17 mouse cellular contexts compared by ENCODE assay signal in the genomic region with DNA sequence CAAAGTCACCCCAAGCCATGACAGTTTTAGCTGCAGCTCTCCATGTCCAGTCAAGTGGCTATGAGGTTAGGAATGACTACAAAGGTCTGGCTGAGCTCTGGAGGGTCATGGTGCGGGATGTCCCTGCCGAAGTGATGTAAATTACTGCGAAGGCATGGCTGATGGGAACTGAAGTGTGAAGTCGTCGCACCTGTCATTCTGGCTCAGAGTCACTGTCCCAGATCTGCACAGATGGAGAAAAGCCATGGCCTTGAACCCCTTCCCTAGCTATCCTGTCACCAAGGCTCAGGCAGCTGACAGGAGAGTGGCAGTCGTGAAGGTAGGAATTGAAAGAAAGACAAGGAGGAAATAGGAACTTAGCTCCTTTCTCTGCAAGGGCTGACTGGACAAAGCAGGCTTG.
DNase-seq lines count a peak whose midpoint lies in the region; ATAC-seq and TF ChIP-seq lines count a peak whose summit lies in the region.
"Had no signal": no experiment of that assay in that cellular context is flagged by ENCODE, and none has a peak within 500 bp of the region (broad histone marks: within the 10 kb centered on the region; RNA-seq: fewer than 3 reads in every experiment).

No protein-coding gene starts in this region.

- no peaks in the 10 kb centered on the region for H3K36me3 ChIP-seq in forebrain, embryonic 16.5 days (ENCODE audit: control insufficient read depth, insufficient read depth)
- H3K36me3 ChIP-seq: intestine, embryonic 15.5 days; limb, embryonic 10.5 days had no signal

- no peaks in the 10 kb centered on the region for H3K9me3 ChIP-seq in forebrain, embryonic 16.5 days (ENCODE audit: control insufficient read depth, low read length)
- H3K9me3 ChIP-seq: forebrain, embryonic 13.5 days; intestine, embryonic 15.5 days; limb, embryonic 10.5 days had no signal

- peak; percentile 81 for ATAC-seq in cerebellum, adult (ENCODE audit: insufficient number of reproducible peaks, low FRiP score, low TSS enrichment)
- no peak for ATAC-seq in forebrain, embryonic 16.5 days
- ATAC-seq: forebrain, embryonic 13.5 days; intestine, embryonic 15.5 days had no signal

- WGBS in olfactory bulb, adult 2 months, result 82% methylated on average over 6 of the region's 6 CpGs
- WGBS in forebrain, embryonic 16.5 days, result 73% methylated on average over 6 of the region's 6 CpGs

- TF ChIP-seq POLR2A in olfactory bulb, adult 2 months (IDR thresholded peaks at IDR 0.05; ENCODE audit: insufficient read depth, low read depth, low read length), result no peak

- no peak overlapping the region for H3K9ac ChIP-seq in forebrain, embryonic 16.5 days (replicated peaks; ENCODE audit: low read depth, low read length)
- H3K9ac ChIP-seq: forebrain, embryonic 13.5 days; intestine, embryonic 15.5 days had no signal

- peaks cover 10% of the 10 kb centered on the region for H3K4me1 ChIP-seq in olfactory bulb, adult 2 months (ENCODE audit: control insufficient read depth, insufficient read depth, low read length)
- no peaks in the 10 kb centered on the region for H3K4me1 ChIP-seq in forebrain, embryonic 16.5 days (replicated peaks; ENCODE audit: control insufficient read depth, insufficient read depth, low read length)
- H3K4me1 ChIP-seq: forebrain, embryonic 13.5 days; intestine, embryonic 15.5 days had no signal

- TF ChIP-seq CTCF in olfactory bulb, adult 2 months (IDR thresholded peaks at IDR 0.05; ENCODE audit: insufficient read depth, low read depth, low read length), result no peak

- H3K4me2 ChIP-seq in forebrain, embryonic 16.5 days (ENCODE audit: low read length), result no peak overlapping the region
- H3K4me2 ChIP-seq: forebrain, embryonic 13.5 days; intestine, embryonic 15.5 days; liver, embryonic 11.5 days had no signal

- peak overlapping the region; percentile 4; the same call in 1 of the 2 replicates for H3K27ac ChIP-seq in olfactory bulb, adult 2 months (ENCODE audit: insufficient read depth, low read depth, low read length)
- H3K27ac ChIP-seq in forebrain, embryonic 16.5 days (ENCODE audit: low read length), result no peak overlapping the region
- H3K27ac ChIP-seq: forebrain, embryonic 13.5 days; intestine, embryonic 15.5 days; limb, embryonic 10.5 days had no signal

- peak; percentile 18 for DNase-seq in left cerebral cortex, postnatal 4 days
- no peak for DNase-seq in left cerebral cortex, adult 18-20 months (ENCODE audit: low spot score in 2 of 2)
- DNase-seq in cerebellum, adult 9-10 months, result peak; percentile 64
- no peak for DNase-seq in urinary bladder, adult 18-20 months (ENCODE audit: low spot score in 2 of 2)
- DNase-seq: adrenal gland, postnatal 25 days; embryo, embryonic 11 days; heart, postnatal 4 days; right cerebral cortex, adult 18-20 months; spleen, adult 18-20 months; thymus, adult 2 months had no signal

- intact Hi-C loops in left cerebral cortex, postnatal 4 days (cut with DNase I), result no loop called here

- H3K27me3 ChIP-seq in forebrain, embryonic 16.5 days (replicated peaks; ENCODE audit: control insufficient read depth, insufficient read depth, low read length), result no peaks in the 10 kb centered on the region
- H3K27me3 ChIP-seq: forebrain, embryonic 13.5 days; intestine, embryonic 15.5 days had no signal

- H3K4me3 ChIP-seq in olfactory bulb, adult 2 months (ENCODE audit: insufficient read depth, low read depth, low read length), result no peak overlapping the region
- H3K4me3 ChIP-seq in forebrain, embryonic 16.5 days (replicated peaks; ENCODE audit: low read length), result no peak overlapping the region
- H3K4me3 ChIP-seq: forebrain, embryonic 13.5 days; intestine, embryonic 15.5 days; limb, embryonic 10.5 days had no signal

Comparison
In these comparisons a context has a peak if more than half of its experiments do, and no peak if none do; other contexts are left out.
1. DNase-seq: peak in left cerebral cortex, postnatal 4 days (single experiment) and cerebellum, adult 9-10 months (single experiment); none in left cerebral cortex, adult 18-20 months (0 of 2) and urinary bladder, adult 18-20 months (0 of 2).